ENCODE assay signal across 28 mouse cellular contexts in genomic region chr13:115149849-115150248, GRCm38 (mm10). TPM values are rescaled to one million over a fixed set of nuclear protein-coding genes. Genes with fewer than 3 reads are reported as not detected.
A peak's percentile ranks its signal among the peaks of the same experiment; 100 is the strongest.
DNase-seq lines count a peak whose midpoint lies in the region; ATAC-seq and TF ChIP-seq lines count a peak whose summit lies in the region.
"Had no signal": no experiment of that assay in that cellular context is flagged by ENCODE, and none has a peak within 500 bp of the region (broad histone marks: within the 10 kb centered on the region; RNA-seq: fewer than 3 reads in every experiment).

No protein-coding gene starts in this region.

- no peak overlapping the region for H3K9ac ChIP-seq in liver, adult 2 months (ENCODE audit: low read depth, low read length)
- H3K9ac ChIP-seq: embryonic facial prominence, embryonic 13.5 days; embryonic facial prominence, embryonic 15.5 days; forebrain, embryonic 12.5 days had no signal

- H3K27ac ChIP-seq in gastrocnemius, adult 2 months = 0 out of 2 replicates have a peak overlapping the region, but pooled peaks have one; percentile 12
- 0 out of 2 replicates have a peak overlapping the region, but pooled peaks have one; percentile 48 for H3K27ac ChIP-seq in liver, adult 2 months (replicated peaks; ENCODE audit: insufficient read depth, low read depth, low read length)
- H3K27ac ChIP-seq: embryonic facial prominence, embryonic 13.5 days; embryonic facial prominence, embryonic 15.5 days; forebrain, embryonic 10.5 days; forebrain, embryonic 12.5 days had no signal

- H3K36me3 ChIP-seq in liver, adult 2 months (ENCODE audit: control insufficient read depth, insufficient read depth, low read length) = no peaks in the 10 kb centered on the region
- H3K36me3 ChIP-seq: embryonic facial prominence, embryonic 13.5 days; embryonic facial prominence, embryonic 15.5 days; forebrain, embryonic 10.5 days; forebrain, embryonic 12.5 days; G1E had no signal

- no peaks in the 10 kb centered on the region for H3K4me1 ChIP-seq in liver, adult 2 months (ENCODE audit: control insufficient read depth, insufficient read depth, low read length)
- H3K4me1 ChIP-seq: embryonic facial prominence, embryonic 13.5 days; embryonic facial prominence, embryonic 15.5 days; forebrain, embryonic 10.5 days; forebrain, embryonic 12.5 days had no signal

- no peaks in the 10 kb centered on the region for H3K79me2 ChIP-seq in liver, adult 2 months (ENCODE audit: control insufficient read depth, insufficient read depth, low read length)

- peak; percentile 88 for ATAC-seq in granulocyte monocyte progenitor cell, adult 5-6 weeks (replicated peaks; ENCODE audit: poor library complexity, severe bottlenecking)
- ATAC-seq in megakaryocyte progenitor cell, adult 5-6 weeks (replicated peaks; ENCODE audit: poor library complexity) = peak; percentile 72
- ATAC-seq: CD4-positive, CD25-positive, alpha-beta regulatory T cell, adult 4 months; forebrain, embryonic 14.5 days; forebrain, embryonic 16.5 days had no signal

- TF ChIP-seq CTCF in gastrocnemius, adult 2 months (IDR thresholded peaks at IDR 0.05) = no peak
- no peak for TF ChIP-seq CTCF in liver, adult 2 months (IDR thresholded peaks at IDR 0.05; ENCODE audit: low read depth, low read length)

- no peak for TF ChIP-seq POLR2A in liver, adult 2 months (IDR thresholded peaks at IDR 0.05; ENCODE audit: extremely low read depth, insufficient read depth, low read length)

- no peak overlapping the region for H3K4me3 ChIP-seq in gastrocnemius, adult 2 months
- H3K4me3 ChIP-seq in liver, adult 2 months (ENCODE audit: insufficient read depth, low read depth, low read length) = no peak overlapping the region
- H3K4me3 ChIP-seq: embryonic facial prominence, embryonic 13.5 days; embryonic facial prominence, embryonic 15.5 days; erythroblast, embryonic 14.5 days; forebrain, embryonic 10.5 days; forebrain, embryonic 12.5 days had no signal

- intact Hi-C loops in gastrocnemius, adult 2 months (cut with DNase I) = no loop called here
- intact Hi-C loops in gastrocnemius, postnatal 14 days (cut with DNase I; ENCODE audit: low total_unique reads) = no loop called here

- H3K27me3 ChIP-seq in liver, adult 2 months (ENCODE audit: control insufficient read depth, insufficient read depth, low read length) = no peaks in the 10 kb centered on the region
- H3K27me3 ChIP-seq: CH12.LX; embryonic facial prominence, embryonic 13.5 days; embryonic facial prominence, embryonic 15.5 days; forebrain, embryonic 12.5 days had no signal

- no peak for DNase-seq in gastrocnemius, adult 2 months
- no peak for DNase-seq in gastrocnemius, postnatal 14 days
- DNase-seq in liver, adult 2 months (ENCODE audit: extremely low read depth, low read depth, low spot score) = no peak
- no peak for DNase-seq in liver
- no peak for DNase-seq in lung, postnatal 25 days (ENCODE audit: low spot score)
- DNase-seq in Muller cell, postnatal 12 days (ENCODE audit: inconsistent ontology term) = no peak
- DNase-seq: adrenal gland, adult 2 months; adrenal gland, postnatal 10 days; adrenal gland, postnatal 25 days; B cell, adult 2 months; cerebellum, adult 11-12 months; cerebellum, adult 2 months; cerebellum, adult 9-10 months; cerebellum, postnatal 10 days; cerebellum, postnatal 25 days; embryo, embryonic 11 days had no signal

- 89% methylated on average over 6 of the region's 6 CpGs for WGBS in liver, adult 2 months

RNA-seq across cellular contexts. Expression of gene Itga1, which starts 48.1 kb away (rescaled TPM):
- total RNA-seq in gastrocnemius, adult 2 months (2021) = 10 to 100 TPM in 1 of 2 experiments, 1 to 10 TPM in 1; 7.8 to 12.9 TPM
- 10 to 100 TPM; 26.1 to 28.0 TPM for total RNA-seq in gastrocnemius, postnatal 14 days (2021)
- 20.1 and 22.2 TPM in 2 replicates for total RNA-seq in liver, adult 2 months (2014; rRNA removed)
- polyA plus RNA-seq in liver, adult 2 months (2012; rRNA removed) = 2.9 and 3.2 TPM in 2 replicates
- total RNA-seq in granulocyte monocyte progenitor cell, adult 5-6 weeks (2014; fragmentation: Nextera tagmentation) = 18.2 and 18.7 TPM in 2 replicates
- 12.8 and 14.5 TPM in 2 replicates for total RNA-seq in granulocyte monocyte progenitor cell, adult 5-6 weeks (2017)
- total RNA-seq in megakaryocyte progenitor cell, adult 5-6 weeks (2015) = 12.3 and 18.0 TPM in 2 replicates
- 7.0 and 8.8 TPM in 2 replicates for total RNA-seq in megakaryocyte progenitor cell, adult 5-6 weeks (2017)
- polyA plus RNA-seq: erythroblast, embryonic 14.5 days; G1E had no signal

RNA-seq across cellular contexts. Expression of gene Gm49395, which starts 48.1 kb away (rescaled TPM):
- total RNA-seq in gastrocnemius, adult 2 months (2021) = 1 to 10 TPM; 2.6 to 3.3 TPM
- 1 to 10 TPM; 3.0 to 4.6 TPM for total RNA-seq in gastrocnemius, postnatal 14 days (2021)
- 1.6 and 2.7 TPM in 2 replicates for total RNA-seq in liver, adult 2 months (2014; rRNA removed)
- polyA plus RNA-seq in liver, adult 2 months (2012; rRNA removed) = 1.5 and 1.6 TPM in 2 replicates
- total RNA-seq in granulocyte monocyte progenitor cell, adult 5-6 weeks (2014; fragmentation: Nextera tagmentation) = 16.8 and 25.2 TPM in 2 replicates
- 7.6 and 9.3 TPM in 2 replicates for total RNA-seq in granulocyte monocyte progenitor cell, adult 5-6 weeks (2017)
- 17.4 and 21.6 TPM in 2 replicates for total RNA-seq in megakaryocyte progenitor cell, adult 5-6 weeks (2015)
- 3.1 and 5.7 TPM in 2 replicates for total RNA-seq in megakaryocyte progenitor cell, adult 5-6 weeks (2017)
- total RNA-seq: G1E had no signal

RNA-seq across cellular contexts. Expression of gene Pelo, which starts 59.9 kb away (rescaled TPM):
- 10 to 100 TPM; 10.5 to 10.7 TPM for total RNA-seq in gastrocnemius, adult 2 months (2021)
- 10 to 100 TPM; 10.1 to 12.2 TPM for total RNA-seq in gastrocnemius, postnatal 14 days (2021)
- total RNA-seq in liver, adult 2 months (2014; rRNA removed) = 3.8 and 5.1 TPM in 2 replicates
- 20.3 and 28.5 TPM in 2 replicates for polyA plus RNA-seq in liver, adult 2 months (2012; rRNA removed)
- 20.4 and 25.4 TPM in 2 replicates for total RNA-seq in granulocyte monocyte progenitor cell, adult 5-6 weeks (2014; fragmentation: Nextera tagmentation)
- 13.1 and 13.8 TPM in 2 replicates for total RNA-seq in granulocyte monocyte progenitor cell, adult 5-6 weeks (2017)
- total RNA-seq in megakaryocyte progenitor cell, adult 5-6 weeks (2015) = 13.2 and 16.6 TPM in 2 replicates
- 13.9 and 15.5 TPM in 2 replicates for total RNA-seq in megakaryocyte progenitor cell, adult 5-6 weeks (2017)
